Mouse (Mus musculus): ENCODE data around the gene Phactr1.

DNA sequence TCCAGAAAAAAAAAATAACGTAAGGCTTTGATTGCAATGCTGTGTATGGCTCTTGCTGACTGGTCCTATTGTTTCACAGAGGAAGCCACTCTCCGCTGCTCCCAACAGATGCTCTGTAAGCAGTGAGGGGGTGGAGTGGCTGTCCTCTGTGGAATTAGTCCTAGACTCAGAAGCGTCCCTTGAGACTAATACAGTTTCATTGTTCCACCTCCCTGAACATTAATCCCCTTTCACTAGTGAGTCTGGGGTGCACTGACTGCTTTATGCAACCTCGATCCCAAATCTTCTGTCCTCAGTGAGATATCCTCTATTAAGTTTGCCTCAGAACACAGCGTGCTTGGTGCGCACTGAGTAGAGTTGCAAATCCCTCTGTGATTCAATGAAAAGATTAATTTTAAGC lies 91.9 kb downstream of the Phactr1 start:
- TF ChIP-seq ZNF384 (IDR thresholded peaks at IDR 0.05; ENCODE audit: low read depth, low read length) (no peak), CHD2 (IDR thresholded peaks at IDR 0.05; ENCODE audit: low read depth, low read length) (no peak), ZC3H11A (IDR thresholded peaks at IDR 0.05; ENCODE audit: borderline replicate concordance, low read depth, low read length) (no peak)
